Mouse (Mus musculus): ENCODE results near the gene Gatad2b. TPM values are rescaled to one million over a fixed set of nuclear protein-coding genes. Genes with fewer than 3 reads are reported as not detected.
"Not testable (repeated sequence)": the region's sequence is repeated elsewhere in the genome, so short reads cannot be mapped to it uniquely, and the experiment has no call there.

Gatad2b gene
- total and polyA plus RNA-seq, 3 experiments: 8.4 to 22.6 (median 8.9) TPM

GRCm38 (mm10) chr3:90340177-90340576 lies 47.2 kb downstream of the Gatad2b start:
- Histone ChIP-seq H3K4me2 (ENCODE audit: insufficient read depth, low read depth, poor library complexity, severe bottlenecking) (no peak overlapping the region), H3K9ac (ENCODE audit: insufficient read depth, low read depth) (no peak overlapping the region), H3K9me3 (replicated peaks; ENCODE audit: low read length) (no peaks in the 10 kb centered on the region), H3K79me2 (replicated peaks; ENCODE audit: control insufficient read depth, extremely low read depth, insufficient read depth, poor library complexity, severe bottlenecking) (peaks cover 43% of the 10 kb centered on the region), H3K27ac (ENCODE audit: insufficient read depth, low read depth) (no peak overlapping the region), H3K27me3 (replicated peaks) (no peaks in the 10 kb centered on the region), H3K4me3 (replicated peaks in 1 of 3; ENCODE audit: low read depth in 2 of 3, low read length in 2 of 3, poor library complexity in 1 of 3) (no peak overlapping the region), H3K4me1 (ENCODE audit: control insufficient read depth in 1 of 2, insufficient read depth in 2 of 2) (no peaks in the 10 kb centered on the region), H3K36me3 (replicated peaks in 1 of 2; ENCODE audit: control insufficient read depth in 1 of 2, insufficient read depth in 1 of 2, low read length in 1 of 2) (peaks cover 5 to 45% of the 10 kb centered on the region in 2 experiments)
- in situ Hi-C loops (cut with MboI; ENCODE audit: low pct_ligation_motif_present, low pct_unique_long_range_greater_than_20kb, low sequenced_read_pairs): no loop called here
- dilution Hi-C loops (cut with MboI; ENCODE audit: extremely low pct_ligation_motif_present, extremely low pct_unique_long_range_greater_than_20kb, low sequenced_read_pairs): no loop called here
- no peak for DNase-seq (ENCODE audit: extremely low read depth)
- TF ChIP-seq ETS1 (conservative IDR thresholded peaks at IDR 0.05; ENCODE audit: low read depth, low read length): no peak
- TF ChIP-seq CTCF (conservative IDR thresholded peaks at IDR 0.05 in 1 of 2, IDR thresholded peaks at IDR 0.05 in 1 of 2; ENCODE audit: low read depth in 2 of 2, low read length in 2 of 2): no peak
- TF ChIP-seq TBP (conservative IDR thresholded peaks at IDR 0.05; ENCODE audit: low read depth, low read length): no peak
- TF ChIP-seq EP300 (IDR thresholded peaks at IDR 0.05; ENCODE audit: low read length): no peak
- TF ChIP-seq TCF12 (IDR thresholded peaks at IDR 0.05; ENCODE audit: low read depth, low read length): no peak
- no peak for TF ChIP-seq POLR2A (IDR thresholded peaks at IDR 0.05; ENCODE audit: low read depth, low read length)
- TF ChIP-seq SMC3 (IDR thresholded peaks at IDR 0.05; ENCODE audit: low read depth, low read length): no peak
- TF ChIP-seq POLR2AphosphoS2 (IDR thresholded peaks at IDR 0.05; ENCODE audit: low read depth, low read length): no peak
- no peak for TF ChIP-seq NELFE (IDR thresholded peaks at IDR 0.05; ENCODE audit: low read depth, low read length)
- TF ChIP-seq MXI1 (IDR thresholded peaks at IDR 0.05; ENCODE audit: low read depth, low read length): no peak
- TF ChIP-seq PAX5 (IDR thresholded peaks at IDR 0.05; ENCODE audit: low read length): no peak
- no peak for TF ChIP-seq UBTF (IDR thresholded peaks at IDR 0.05; ENCODE audit: low read depth, low read length)
- TF ChIP-seq SIN3A (IDR thresholded peaks at IDR 0.05; ENCODE audit: low read length): no peak
- TF ChIP-seq MAX (IDR thresholded peaks at IDR 0.05; ENCODE audit: low read length): no peak
- TF ChIP-seq IRF4 (IDR thresholded peaks at IDR 0.05; ENCODE audit: low read depth, low read length): no peak
- TF ChIP-seq NRF1 (IDR thresholded peaks at IDR 0.05; ENCODE audit: low read depth, low read length): no peak
- no peak for TF ChIP-seq BHLHE40 (IDR thresholded peaks at IDR 0.05; ENCODE audit: low read depth, low read length)

- H3K4me2 ChIP-seq (ENCODE audit: insufficient read depth, low read depth, poor library complexity, severe bottlenecking); in situ Hi-C loops (cut with MboI; ENCODE audit: low pct_ligation_motif_present, low pct_unique_long_range_greater_than_20kb, low sequenced_read_pairs); H3K9me3 ChIP-seq (replicated peaks; ENCODE audit: low read length); H3K9ac ChIP-seq (ENCODE audit: insufficient read depth, low read depth); H3K4me3 ChIP-seq (replicated peaks in 1 of 3; ENCODE audit: low read depth in 2 of 3, low read length in 2 of 3, poor library complexity in 1 of 3); H3K27me3 ChIP-seq (replicated peaks); H3K27ac ChIP-seq (ENCODE audit: insufficient read depth, low read depth); H3K4me1 ChIP-seq (ENCODE audit: control insufficient read depth in 1 of 2, insufficient read depth in 2 of 2); dilution Hi-C loops (cut with MboI; ENCODE audit: extremely low pct_ligation_motif_present, extremely low pct_unique_long_range_greater_than_20kb, low sequenced_read_pairs): not testable (repeated sequence)
- TF ChIP-seq CTCF (conservative IDR thresholded peaks at IDR 0.05 in 1 of 2, IDR thresholded peaks at IDR 0.05 in 1 of 2; ENCODE audit: low read depth in 2 of 2, low read length in 2 of 2): peak in 1 of 2 experiments; percentile 32; a peak in 1 of 4 replicates
- Histone ChIP-seq H3K36me3 (replicated peaks in 1 of 2; ENCODE audit: control insufficient read depth in 1 of 2, insufficient read depth in 1 of 2, low read length in 1 of 2) (peaks cover 9 to 57% of the 10 kb centered on the region in 2 experiments), H3K79me2 (replicated peaks; ENCODE audit: control insufficient read depth, extremely low read depth, insufficient read depth, poor library complexity, severe bottlenecking) (peaks cover 37% of the 10 kb centered on the region)
- peak; percentile 17 for DNase-seq (ENCODE audit: extremely low read depth)
Measured at GRCm38 (mm10) chr3:90342853-90343252, 49.9 kb downstream of the Gatad2b start.
